Mouse (Mus musculus) kidney, embryonic 16.5 days (tissue): ENCODE measurements around the gene Slc25a23. TPM values are rescaled to one million over a fixed set of nuclear protein-coding genes. Genes with fewer than 3 reads are reported as not detected.

Experiments used
- ATAC-seq: fragments of 200-750 bp; cut with Nextera tagmentation; 2 replicates; pipeline ENCODE4 v1.8.0; 2017; ENCODE audit warnings: moderate TSS enrichment; ENCODE audit not compliant: low FRiP score, low TSS enrichment
- H3K27ac ChIP-seq: fragments of 300-500 bp; sonication (generic); 2 replicates; pipeline ENCODE4 v1.5.1; 2014; ENCODE audit warnings: low read length
- H3K27me3 ChIP-seq: fragments of 300-500 bp; sonication (generic); 2 replicates; pipeline ENCODE4 v1.6.1; 2014; ENCODE audit warnings: low read length, control low read depth, mixed read lengths; ENCODE audit not compliant: insufficient read depth
- H3K36me3 ChIP-seq: fragments of 300-500 bp; sonication (generic); 2 replicates; pipeline ENCODE4 v1.6.1; 2014; ENCODE audit warnings: low read length, control low read depth, mixed read lengths; ENCODE audit not compliant: insufficient read depth
- H3K4me1 ChIP-seq: fragments of 300-500 bp; sonication (generic); 2 replicates; pipeline ENCODE4 v1.6.1; 2014; ENCODE audit warnings: low read length, control low read depth, mixed read lengths; ENCODE audit not compliant: insufficient read depth
- H3K4me2 ChIP-seq: fragments of 300-500 bp; sonication (generic); replicated peaks from 2 replicates; pipeline ENCODE4 v1.6.1; 2014; ENCODE audit warnings: low read depth, low read length
- H3K4me3 ChIP-seq: fragments of 300-500 bp; sonication (generic); 2 replicates; pipeline ENCODE4 v1.5.1; 2014; ENCODE audit warnings: mild to moderate bottlenecking, low read length
- H3K9ac ChIP-seq: fragments of 300-500 bp; sonication (generic); replicated peaks from 2 replicates; pipeline ENCODE4 v1.6.1; 2014; ENCODE audit warnings: low read length
- H3K9me3 ChIP-seq: fragments of 300-500 bp; sonication (generic); 2 replicates; pipeline ENCODE4 v1.6.1; 2016; ENCODE audit warnings: low read length, control low read depth
- WGBS: fragments of 180-500 bp; shearing (Covaris S2); extraction: QIAGEN DNeasy Blood & Tissue Kit; methylation state at CpG from one replicate; pipeline ENCODE4 v1.1.7; 2014; 5-methylcytosine and 5-hydroxymethylcytosine counted together
- polyA plus RNA-seq: library from polyadenylated mRNA; unstranded; fragments of >200 nt; fragmentation: Nextera tagmentation; extraction: Ambion mirVana; gene quantifications from 2 replicates; pipeline ENCODE4 v1.2.1, GENCODE M21; 2015

Gene Slc25a23
- polyA plus RNA-seq, 1 experiment from 2014 or later, result 11.2 TPM

DNA sequence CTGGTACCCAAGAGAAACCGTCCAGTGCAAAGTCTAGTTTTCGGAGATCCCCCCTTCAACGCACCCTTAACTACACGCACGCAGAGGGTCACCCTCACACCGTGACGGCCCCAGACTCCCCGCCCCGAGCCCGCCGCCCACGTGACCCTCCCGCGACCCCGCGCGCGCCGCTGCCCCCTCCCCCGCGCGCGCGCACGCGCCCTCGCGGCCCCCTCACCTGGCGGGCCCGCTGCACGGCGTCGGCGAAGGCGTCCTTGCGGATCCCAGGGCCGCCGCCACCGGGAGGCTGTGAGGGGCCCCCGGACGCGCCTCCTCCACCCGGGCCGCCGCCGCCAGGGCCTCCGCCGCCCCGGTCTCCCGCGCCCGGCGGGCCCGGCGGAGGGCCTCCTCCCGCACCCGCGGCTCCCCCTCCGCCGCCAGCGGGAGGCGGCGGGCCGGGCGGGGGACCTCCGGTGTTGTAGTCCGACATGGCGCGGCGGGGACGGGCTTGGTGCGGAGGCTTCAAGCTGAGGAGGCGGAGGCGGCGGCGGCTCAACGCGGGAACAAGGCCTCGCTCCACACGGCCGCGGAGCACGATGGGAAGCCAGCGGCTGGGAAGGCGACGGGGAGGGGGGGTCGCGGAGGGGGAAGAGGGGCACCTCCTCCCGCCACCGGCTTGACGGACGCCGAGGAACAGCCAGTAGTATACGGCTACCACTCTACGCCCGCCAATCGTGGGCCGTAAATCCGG is 28.6 kb downstream of the Slc25a23 start, which contains the start of gene Khsrp:
Gene Khsrp (minus strand): TSS at position 592 of the 730 bp plus-strand sequence.
- 0% methylated on average over 56 of the region's 99 CpGs for WGBS
- Histone ChIP-seq H3K9ac (peak within 1 kb of the TSS; percentile 100), H3K36me3 (peaks cover 24% of the 10 kb centered on the region), H3K9me3 (no peaks in the 10 kb centered on the region), H3K4me2 (peak within 1 kb of the TSS; percentile 76), H3K27ac (peak within 1 kb of the TSS; percentile 94), H3K4me3 (peak within 1 kb of the TSS; percentile 91), H3K4me1 (peaks cover 18% of the 10 kb centered on the region), H3K27me3 (no peaks in the 10 kb centered on the region)
- no peak for ATAC-seq

- Histone ChIP-seq H3K27ac (no peak overlapping the region), H3K9ac (peak overlapping the region; percentile 100), H3K27me3 (no peaks in the 10 kb centered on the region), H3K4me2 (peak overlapping the region; percentile 76), H3K36me3 (peaks cover 37% of the 10 kb centered on the region), H3K9me3 (no peaks in the 10 kb centered on the region), H3K4me3 (peak overlapping the region; percentile 91), H3K4me1 (peaks cover 18% of the 10 kb centered on the region)
- 18% methylated on average over 8 of the region's 8 CpGs for WGBS
- ATAC-seq, result no peak
Measured at GRCm38 (mm10) chr17:57029691-57030090, 30.0 kb downstream of the Slc25a23 start.

DNA sequence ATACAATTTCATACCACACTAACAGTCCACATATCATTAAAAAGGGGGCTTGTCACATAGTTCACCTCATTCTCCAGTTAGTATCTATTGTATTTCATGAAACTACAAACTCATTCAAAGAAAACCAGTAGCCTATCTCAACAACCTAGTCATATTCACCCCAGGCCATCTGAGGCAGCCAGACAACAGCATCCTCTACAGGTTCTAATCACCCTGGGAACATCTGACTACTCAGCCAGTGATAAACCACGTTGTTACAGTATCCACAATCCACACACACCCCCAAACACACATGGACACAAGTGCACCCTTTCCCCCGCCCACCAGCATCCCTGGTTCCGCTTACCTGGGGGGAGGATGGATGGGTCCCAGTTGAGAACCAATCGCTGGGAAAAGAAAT is 32.2 kb downstream of the Slc25a23 start:
- Histone ChIP-seq H3K4me2 (no peak overlapping the region), H3K27ac (no peak overlapping the region), H3K27me3 (no peaks in the 10 kb centered on the region), H3K36me3 (peaks cover 60% of the 10 kb centered on the region), H3K4me1 (peaks cover 16% of the 10 kb centered on the region), H3K9ac (no peak overlapping the region), H3K9me3 (no peaks in the 10 kb centered on the region), H3K4me3 (no peak overlapping the region)
- ATAC-seq, result no peak
- WGBS, result 89% methylated on average over 4 of the region's 4 CpGs

GRCm38 (mm10) chr17:57020960-57021359 is 38.7 kb downstream of the Slc25a23 start:
- H3K4me2 ChIP-seq, result no peak overlapping the region
- 93% methylated on average over 5 of the region's 5 CpGs for WGBS
- H3K9ac ChIP-seq, result no peak overlapping the region
- no peaks in the 10 kb centered on the region for H3K4me1 ChIP-seq
- H3K9me3 ChIP-seq, result no peaks in the 10 kb centered on the region
- peaks cover 62% of the 10 kb centered on the region for H3K36me3 ChIP-seq
- ATAC-seq, result no peak
- no peaks in the 10 kb centered on the region for H3K27me3 ChIP-seq
- no peak overlapping the region for H3K4me3 ChIP-seq
- H3K27ac ChIP-seq, result no peak overlapping the region

- Histone ChIP-seq H3K4me1 (no peaks in the 10 kb centered on the region), H3K9me3 (no peaks in the 10 kb centered on the region), H3K36me3 (peaks cover 50% of the 10 kb centered on the region), H3K9ac (no peak overlapping the region), H3K4me3 (no peak overlapping the region), H3K27ac (no peak overlapping the region), H3K27me3 (no peaks in the 10 kb centered on the region), H3K4me2 (no peak overlapping the region)
- ATAC-seq, result no peak
- 94% methylated on average over 2 of the region's 2 CpGs for WGBS
Measured at GRCm38 (mm10) chr17:57019693-57020092, 40.0 kb downstream of the Slc25a23 start.

GRCm38 (mm10) chr17:57012245-57012795 is 47.3 kb downstream of the Slc25a23 start:
- H3K27ac ChIP-seq, result peak overlapping the region; percentile 89
- H3K36me3 ChIP-seq, result peaks cover 15% of the 10 kb centered on the region
- peak overlapping the region; percentile 60 for H3K4me3 ChIP-seq
- H3K4me1 ChIP-seq, result peaks cover 19% of the 10 kb centered on the region
- H3K9me3 ChIP-seq, result no peaks in the 10 kb centered on the region
- peak overlapping the region; percentile 87 for H3K9ac ChIP-seq
- peak; percentile 9 for ATAC-seq
- 69% methylated on average over 13 of the region's 13 CpGs for WGBS
- H3K27me3 ChIP-seq, result no peaks in the 10 kb centered on the region
- peak overlapping the region; percentile 81 for H3K4me2 ChIP-seq

DNA sequence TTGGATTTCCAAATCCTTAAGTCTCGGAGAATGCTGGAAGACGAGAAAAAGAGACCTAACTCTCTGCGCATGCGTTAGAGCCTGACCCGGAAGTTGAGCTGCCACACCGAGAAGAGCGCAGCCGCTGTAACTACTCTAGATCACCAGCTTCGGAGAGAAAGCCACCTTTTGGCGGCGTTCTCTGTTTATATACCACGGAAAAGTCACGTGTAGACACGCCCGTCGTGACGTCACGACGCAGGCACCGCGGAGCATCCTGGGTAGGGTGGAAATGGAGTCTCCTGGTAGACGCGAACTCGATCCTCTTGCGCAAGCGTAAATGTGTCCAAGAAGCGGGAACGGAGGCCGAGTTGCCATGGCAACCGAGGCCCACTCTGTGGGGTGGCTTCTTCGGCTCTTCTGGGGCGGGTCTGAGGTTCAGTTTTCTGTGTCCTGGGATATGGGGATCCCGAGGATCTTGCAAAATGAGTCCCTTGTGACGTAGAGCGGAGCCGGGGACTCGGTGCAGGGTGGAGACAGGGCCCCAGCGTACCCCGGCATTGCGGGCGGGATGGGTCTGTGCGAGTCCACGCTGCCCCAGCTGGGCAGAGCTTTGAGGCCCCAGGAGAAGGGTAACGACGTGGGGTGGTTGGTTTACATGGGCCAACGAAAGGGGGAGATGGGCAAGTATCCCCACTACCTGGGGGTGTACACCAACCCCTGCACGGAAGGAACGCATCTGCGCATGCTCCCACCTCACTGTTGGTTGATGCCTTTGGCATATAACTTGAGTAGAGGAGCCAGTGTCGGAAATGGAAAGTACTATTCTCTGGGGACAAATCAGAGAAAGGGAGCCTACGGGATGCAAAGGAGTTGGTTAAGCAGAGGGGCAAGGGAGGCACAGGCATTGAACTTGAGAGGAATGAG is 48.2 kb downstream of the Slc25a23 start, which contains the start of the genes Gtf2f1 and Gm17949:
Gene Gtf2f1 (minus strand): TSS at position 53 of the 906 bp plus-strand sequence.
Gene Gm17949 (plus strand): TSS at position 234 of the 906 bp plus-strand sequence.
- H3K9me3 ChIP-seq, result no peaks in the 10 kb centered on the region
- WGBS, result under 1% methylated on average over 51 of the region's 51 CpGs
- peaks cover 22% of the 10 kb centered on the region for H3K36me3 ChIP-seq
- H3K4me2 ChIP-seq, result peak within 1 kb of the TSS; percentile 84
- H3K9ac ChIP-seq, result peak within 1 kb of the TSS; percentile 87
- ATAC-seq, result peak; percentile 92
- H3K27me3 ChIP-seq, result no peaks in the 10 kb centered on the region
- H3K27ac ChIP-seq, result peak within 1 kb of the TSS; percentile 89
- peaks cover 19% of the 10 kb centered on the region for H3K4me1 ChIP-seq
- peak within 1 kb of the TSS; percentile 60 for H3K4me3 ChIP-seq

DNA sequence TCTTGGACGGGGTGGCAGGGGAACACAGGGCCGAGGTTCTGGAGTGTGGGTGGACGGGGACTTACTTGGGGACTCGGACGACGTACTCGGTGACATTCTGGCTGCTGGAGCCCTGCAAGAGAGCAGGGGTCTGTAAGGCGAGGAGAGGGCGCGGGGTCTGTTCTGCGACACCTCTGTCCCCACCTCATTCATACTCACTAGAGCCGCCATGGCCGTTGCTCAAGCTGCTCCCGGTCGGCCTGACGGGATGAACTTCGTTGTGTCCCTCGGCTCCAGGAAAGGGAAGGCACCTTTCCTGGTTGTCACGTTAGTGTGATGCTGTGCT is 48.8 kb downstream of the Slc25a23 start:
- Histone ChIP-seq H3K27me3 (no peaks in the 10 kb centered on the region), H3K4me2 (peak overlapping the region; percentile 84)

GRCm38 (mm10) chr17:57007137-57007905 is 52.3 kb downstream of the Slc25a23 start:
- Histone ChIP-seq H3K9me3 (no peaks in the 10 kb centered on the region), H3K36me3 (peaks cover 60% of the 10 kb centered on the region), H3K4me3 (no peak overlapping the region), H3K9ac (no peak overlapping the region), H3K4me2 (no peak overlapping the region), H3K27ac (no peak overlapping the region), H3K4me1 (peaks cover 15% of the 10 kb centered on the region), H3K27me3 (no peaks in the 10 kb centered on the region)
- 92% methylated on average over 13 of the region's 13 CpGs for WGBS
- ATAC-seq, result no peak

More for the DNA sequence above, 48.8 kb downstream of the Slc25a23 start:
- peak; percentile 55 for ATAC-seq
- Histone ChIP-seq H3K36me3 (peaks cover 28% of the 10 kb centered on the region), H3K4me3 (peak overlapping the region; percentile 60), H3K9me3 (no peaks in the 10 kb centered on the region), H3K4me1 (peaks cover 19% of the 10 kb centered on the region), H3K9ac (peak overlapping the region; percentile 87), H3K27ac (peak overlapping the region; percentile 24)
- under 1% methylated on average over 19 of the region's 19 CpGs for WGBS
